Mouse (Mus musculus): Measurements from ENCODE around the gene Polr2a.
A peak's percentile ranks its signal among the peaks of the same experiment; 100 is the strongest.

GRCm38 (mm10) chr11:69803786-69804651 is 45.6 kb upstream of the Polr2a start:
- peak; percentile 41 for TF ChIP-seq CTCF (IDR thresholded peaks at IDR 0.05; ENCODE audit: low read depth, low read length)
- no peak for TF ChIP-seq POLR2A (IDR thresholded peaks at IDR 0.05; ENCODE audit: insufficient read depth, low read length)
- TF ChIP-seq EP300 (IDR thresholded peaks at IDR 0.05; ENCODE audit: insufficient read depth, low read depth, low read length), result no peak

Measured in ES-Bruce4 (cell line).